Mouse (Mus musculus): ENCODE measurements around the gene Iqgap2.

Gene Iqgap2

DNA sequence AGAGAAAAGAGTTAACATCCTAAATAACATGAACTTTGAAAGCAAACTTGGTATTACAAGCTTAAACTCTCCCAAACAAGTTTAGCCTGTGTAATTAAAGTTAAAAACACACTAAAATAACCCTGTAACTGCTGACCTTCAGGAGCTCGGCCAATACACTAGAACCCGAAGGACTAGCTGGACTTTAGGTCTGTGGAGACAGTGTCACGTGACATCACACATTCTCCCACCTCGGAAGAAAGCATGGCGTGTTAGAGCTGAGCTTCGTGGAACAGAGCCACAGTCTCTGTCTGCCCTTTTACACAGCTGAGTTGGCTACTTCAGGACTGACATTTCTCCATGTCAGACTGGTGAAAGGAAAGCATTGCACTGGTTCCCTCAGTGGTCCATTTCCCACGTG lies 4.3 kb downstream of the Iqgap2 start:
- DNase-seq (ENCODE audit: low spot score in 2 of 2): no peak

DNA sequence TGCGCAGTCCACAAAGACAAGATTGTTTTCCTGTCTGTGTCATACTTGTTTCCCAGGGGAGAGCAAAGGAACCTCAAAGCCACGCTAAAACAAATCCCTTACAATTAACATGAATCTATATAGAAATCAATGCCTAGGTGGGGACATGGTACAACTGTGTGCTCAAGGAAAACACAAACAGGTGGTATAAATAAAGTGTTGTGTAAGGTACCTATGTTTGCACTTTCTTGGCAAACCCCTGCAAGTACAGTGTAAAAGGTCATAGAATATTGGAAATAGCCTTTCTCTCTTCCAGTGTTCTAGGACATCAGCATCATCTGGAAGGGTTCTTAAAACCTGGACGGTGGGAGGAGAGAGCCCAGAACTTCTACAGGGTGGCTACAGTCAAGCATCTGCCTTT lies 7.3 kb downstream of the Iqgap2 start:
- no peak for DNase-seq (ENCODE audit: low spot score in 2 of 2)

DNA sequence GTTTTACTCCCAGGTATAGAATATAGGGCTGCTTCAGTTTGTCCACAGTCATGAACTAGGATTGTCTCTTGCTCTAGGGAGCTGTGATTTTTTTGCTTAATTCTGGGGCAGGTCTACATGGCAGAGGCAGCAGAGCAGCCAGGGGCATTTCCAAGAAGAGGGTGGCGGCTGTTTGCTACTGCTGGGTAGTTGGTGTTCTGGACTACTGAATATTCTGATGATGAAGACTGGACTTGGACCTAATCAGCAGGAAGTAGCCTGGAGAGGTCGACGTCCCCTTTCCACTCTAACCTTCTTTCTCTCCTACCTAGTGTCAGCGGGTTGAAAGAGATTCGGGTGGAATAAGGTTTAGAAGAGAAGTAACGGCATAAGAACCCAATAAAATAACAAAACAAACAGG lies 9.7 kb downstream of the Iqgap2 start:
- no peak for DNase-seq (ENCODE audit: low spot score in 2 of 2)

GRCm38 (mm10) chr13:95881427-95881826 lies 10.3 kb downstream of the Iqgap2 start:
- DNase-seq (ENCODE audit: low spot score in 2 of 2): no peak

- DNase-seq (ENCODE audit: low spot score in 2 of 2): no peak
Observed at GRCm38 (mm10) chr13:95880633-95881032, 11.1 kb downstream of the Iqgap2 start.

GRCm38 (mm10) chr13:95871993-95872392 lies 19.7 kb downstream of the Iqgap2 start:
- DNase-seq (ENCODE audit: low spot score in 2 of 2): no peak

DNA sequence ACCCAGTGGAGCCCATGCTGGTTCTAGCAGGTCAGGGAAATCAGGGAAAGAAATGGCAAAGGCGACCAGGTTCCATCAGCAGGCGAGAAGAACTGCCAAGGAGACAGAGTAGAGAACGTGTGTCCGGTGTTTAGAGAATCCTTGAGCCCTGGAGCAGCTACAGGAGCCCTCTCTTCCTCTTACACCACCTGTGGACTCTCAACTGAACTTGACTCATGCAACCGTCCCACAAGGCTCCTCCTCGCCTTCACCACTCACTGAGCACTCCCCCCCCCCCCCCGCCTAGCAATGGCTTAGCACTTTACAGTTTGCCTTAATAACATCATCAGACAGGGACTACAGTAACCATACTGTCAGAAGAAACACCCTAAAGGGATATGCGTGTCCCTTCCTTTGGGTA lies 21.1 kb downstream of the Iqgap2 start:
- DNase-seq (ENCODE audit: low spot score in 2 of 2): no peak

DNA sequence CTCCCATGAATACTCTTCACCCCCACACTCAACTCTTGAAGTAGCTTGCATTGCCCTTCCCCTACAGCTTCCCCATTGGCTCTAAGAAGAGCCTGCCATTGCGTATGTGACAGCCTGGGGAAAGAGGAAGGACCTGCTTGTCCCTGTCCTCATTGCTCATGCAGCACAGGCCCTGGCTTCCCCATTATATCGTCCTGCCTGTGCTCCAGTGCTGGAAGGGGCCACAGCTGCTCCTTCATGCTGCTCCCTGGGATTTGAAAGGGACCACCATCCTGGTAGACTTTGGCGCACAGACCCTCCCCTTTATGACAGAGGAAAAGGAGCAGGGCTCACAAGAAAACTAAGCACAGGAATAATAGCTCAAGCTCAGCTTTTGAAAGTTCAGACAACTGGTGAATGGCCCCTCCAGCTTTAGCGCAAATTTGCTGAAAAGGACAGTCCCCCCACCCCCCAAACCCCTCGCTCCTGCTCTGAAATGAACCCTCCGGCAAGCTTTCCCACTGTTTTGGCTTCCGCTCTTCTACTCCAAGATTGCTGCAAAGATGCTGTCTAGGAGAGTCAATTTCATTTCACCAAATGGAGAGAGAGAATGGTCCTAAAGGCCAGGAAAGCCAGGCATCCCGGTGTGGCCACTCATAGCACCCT lies 22.7 kb downstream of the Iqgap2 start:
- peak in 1 of 2 experiments; percentile 17 for DNase-seq (ENCODE audit: low spot score in 2 of 2)

DNA sequence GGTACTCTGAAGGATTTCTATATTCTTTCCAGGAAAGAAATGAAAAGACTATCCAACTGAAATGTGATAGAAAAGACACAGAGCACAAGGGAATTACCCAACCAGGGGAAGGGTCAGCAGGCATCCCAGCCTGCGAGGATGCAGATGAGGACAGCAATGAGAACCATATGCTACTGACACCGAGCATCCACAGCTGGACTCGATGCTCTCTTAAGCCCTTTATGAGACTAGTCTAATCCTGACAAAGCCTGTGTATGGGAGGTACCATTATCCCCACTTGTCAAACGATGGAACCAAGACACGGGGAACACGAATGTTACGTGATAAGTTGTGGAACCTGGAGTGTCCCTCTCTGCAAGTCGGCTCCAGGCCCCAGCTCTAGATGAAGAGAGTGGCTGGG lies 29.5 kb downstream of the Iqgap2 start:
- DNase-seq (ENCODE audit: low spot score in 2 of 2): no peak

DNA sequence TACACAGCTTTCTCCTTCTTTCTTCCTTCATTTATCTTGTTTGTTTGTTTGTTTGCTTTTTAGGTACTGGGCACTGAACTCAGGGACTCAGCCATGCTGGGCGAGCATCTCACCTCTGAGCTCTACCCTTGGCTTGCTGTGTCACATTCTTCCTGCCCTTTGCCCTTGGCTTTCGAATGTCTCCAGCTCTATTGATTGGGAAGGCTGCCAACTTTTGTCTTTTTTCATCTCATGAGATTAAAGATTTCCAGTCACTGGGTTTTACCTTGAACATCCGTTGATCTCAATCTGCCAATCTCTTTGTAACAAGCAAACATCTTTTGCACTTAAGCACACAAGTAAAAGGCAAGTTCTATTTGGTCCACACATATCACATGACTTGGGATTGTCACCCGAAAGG lies 32.5 kb downstream of the Iqgap2 start:
- DNase-seq (ENCODE audit: low spot score in 2 of 2): no peak

- DNase-seq (ENCODE audit: low spot score in 2 of 2): no peak
Observed at GRCm38 (mm10) chr13:95858866-95859265, 32.9 kb downstream of the Iqgap2 start.

- DNase-seq (ENCODE audit: low spot score in 2 of 2): no peak
Observed at GRCm38 (mm10) chr13:95855537-95855936, 36.2 kb downstream of the Iqgap2 start.

GRCm38 (mm10) chr13:95851611-95852010 lies 40.1 kb downstream of the Iqgap2 start:
- no peak for DNase-seq (ENCODE audit: low spot score in 2 of 2)

- no peak for DNase-seq (ENCODE audit: low spot score in 2 of 2)
Observed at GRCm38 (mm10) chr13:95850451-95850850, 41.3 kb downstream of the Iqgap2 start.

DNA sequence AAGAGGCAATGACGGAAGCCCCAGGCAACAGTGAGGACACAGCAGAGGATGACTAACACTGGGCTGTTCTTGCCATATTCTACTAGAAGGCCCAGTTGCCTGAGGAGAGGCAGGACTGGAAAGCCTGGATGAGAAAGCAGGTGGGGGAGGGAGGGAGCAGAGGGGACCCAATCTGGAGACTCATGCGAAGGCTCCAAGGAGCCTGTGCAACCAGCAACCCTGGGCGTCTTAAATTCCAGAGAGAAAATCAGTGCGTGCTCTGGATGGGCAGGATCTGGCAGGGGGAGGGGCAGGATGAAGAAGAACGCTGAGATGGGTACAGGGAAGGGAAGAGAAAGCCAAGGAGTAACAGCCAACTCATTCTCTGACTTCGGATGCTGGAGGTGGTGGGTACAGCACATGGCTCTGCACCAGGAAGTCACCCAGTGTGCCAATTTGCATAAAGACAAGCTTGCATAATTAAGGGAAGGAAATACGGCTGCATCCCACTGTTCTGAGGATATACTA lies 42.2 kb downstream of the Iqgap2 start:
- DNase-seq (ENCODE audit: low spot score in 2 of 2): no peak

DNA sequence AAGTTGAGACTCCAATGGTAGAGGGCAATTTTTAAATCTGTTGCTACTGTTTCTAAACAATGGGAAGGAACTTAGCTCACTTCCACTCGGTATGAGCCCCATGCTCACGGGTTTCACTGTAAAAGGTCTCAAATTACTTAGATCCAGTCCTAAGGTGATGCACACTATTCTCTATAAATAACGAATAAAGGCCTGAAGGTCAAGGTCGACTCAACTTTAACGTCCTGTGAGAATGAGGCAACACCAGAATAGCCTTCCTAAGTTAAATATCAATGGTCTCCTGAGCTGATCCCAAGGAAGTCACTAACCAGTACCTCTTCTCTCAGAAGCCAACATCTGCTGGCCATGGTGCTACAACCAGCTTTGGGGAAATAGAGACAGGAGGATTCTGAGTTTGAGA lies 45.4 kb downstream of the Iqgap2 start:
- DNase-seq (ENCODE audit: low spot score in 2 of 2): no peak

DNA sequence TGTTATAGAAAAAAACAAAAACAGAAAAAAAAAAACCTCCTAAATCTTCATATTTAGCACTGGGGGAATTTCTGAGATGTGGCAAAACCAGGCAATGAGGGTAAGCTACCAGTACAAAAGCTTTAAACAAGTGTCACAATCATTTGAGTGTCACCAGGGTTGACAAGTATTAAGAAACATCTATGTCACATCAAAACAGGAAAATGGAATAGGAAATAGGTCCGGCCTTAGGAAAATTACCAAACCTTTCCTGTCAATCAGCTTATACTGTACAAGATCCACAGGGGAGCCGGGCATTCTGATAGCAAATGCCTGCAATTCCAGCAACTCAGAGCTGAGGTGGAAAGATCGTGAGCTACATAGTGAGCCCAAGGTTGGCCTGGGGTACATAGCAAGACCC lies 46.8 kb downstream of the Iqgap2 start:
- DNase-seq (ENCODE audit: low spot score in 2 of 2): no peak

DNA sequence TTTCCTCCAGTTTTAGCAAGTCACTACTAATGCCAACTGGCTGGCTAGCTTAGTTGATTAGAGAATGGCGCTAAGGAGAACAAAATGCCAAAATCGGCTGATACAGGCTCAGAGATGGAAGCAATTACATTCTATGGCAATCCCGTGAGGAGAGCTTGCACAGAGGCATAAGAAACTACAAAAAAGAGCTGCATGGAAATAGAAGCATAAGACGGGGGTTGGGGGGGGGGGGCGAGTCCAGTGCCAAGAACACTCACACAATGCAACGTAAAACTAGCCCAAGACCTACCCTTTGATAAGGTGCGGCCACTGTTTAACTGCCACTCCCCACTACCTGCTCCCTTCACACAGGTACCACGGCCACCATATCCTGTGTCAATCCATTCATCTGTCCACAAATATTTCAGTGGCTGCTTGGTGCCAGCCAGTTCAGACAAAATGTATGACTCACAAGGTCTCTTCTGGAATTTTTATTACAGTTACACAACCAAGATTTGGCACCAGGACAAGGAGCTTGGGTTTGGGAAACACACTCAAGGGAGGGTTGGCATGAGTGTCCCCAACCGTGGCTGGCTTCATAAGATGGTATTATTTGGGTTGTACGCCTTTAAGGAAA lies 48.2 kb downstream of the Iqgap2 start:
- DNase-seq (ENCODE audit: low spot score in 2 of 2): no peak

DNA sequence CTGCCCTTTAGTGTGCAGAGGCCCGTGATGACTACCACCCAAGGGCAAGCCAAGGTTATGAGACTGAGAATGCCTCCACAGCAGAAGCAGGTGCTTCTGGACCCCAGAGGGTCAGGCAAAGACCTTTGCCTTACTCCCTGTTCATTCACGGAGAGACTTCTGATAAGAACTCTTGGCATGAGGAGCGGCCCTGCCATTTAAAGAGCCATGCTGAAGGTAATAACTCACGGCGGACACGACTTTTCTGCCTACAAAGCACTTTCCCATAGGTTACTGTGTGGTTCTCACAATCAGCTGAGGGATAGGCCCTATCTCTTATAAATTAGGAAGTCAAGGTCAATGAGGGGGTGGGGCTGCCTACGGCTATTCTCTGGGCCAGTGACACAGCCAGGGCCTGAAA lies 48.9 kb downstream of the Iqgap2 start:
- DNase-seq (ENCODE audit: low spot score in 2 of 2): no peak

- DNase-seq (ENCODE audit: low spot score in 2 of 2): no peak
Observed at GRCm38 (mm10) chr13:95841946-95842345, 49.8 kb downstream of the Iqgap2 start.

GRCm38 (mm10) chr13:95836944-95837343 lies 54.8 kb downstream of the Iqgap2 start:
- DNase-seq (ENCODE audit: low spot score in 2 of 2): no peak

DNA sequence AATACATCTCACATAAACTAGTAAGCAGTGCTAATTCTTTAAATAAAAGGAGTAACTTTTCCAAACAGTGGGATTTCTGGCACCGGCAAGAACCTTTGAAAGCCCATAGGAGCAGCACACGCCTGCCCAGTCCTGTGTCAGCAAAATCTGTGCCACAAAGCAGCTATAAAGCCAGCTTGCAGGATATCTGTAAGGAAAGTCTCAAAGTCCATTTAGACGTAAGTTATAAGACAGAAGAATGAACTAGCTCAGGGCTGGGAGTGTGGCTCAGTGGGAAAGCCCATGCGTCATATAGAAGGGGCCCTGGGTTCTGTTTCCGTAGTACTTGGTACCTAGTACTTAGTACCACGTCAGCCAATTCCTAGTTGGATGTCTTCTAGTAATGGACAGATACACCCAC lies 58.2 kb downstream of the Iqgap2 start:
- DNase-seq (ENCODE audit: low spot score in 2 of 2): no peak

GRCm38 (mm10) chr13:95832712-95833111 lies 59.0 kb downstream of the Iqgap2 start:
- DNase-seq (ENCODE audit: low spot score in 2 of 2): no peak

DNA sequence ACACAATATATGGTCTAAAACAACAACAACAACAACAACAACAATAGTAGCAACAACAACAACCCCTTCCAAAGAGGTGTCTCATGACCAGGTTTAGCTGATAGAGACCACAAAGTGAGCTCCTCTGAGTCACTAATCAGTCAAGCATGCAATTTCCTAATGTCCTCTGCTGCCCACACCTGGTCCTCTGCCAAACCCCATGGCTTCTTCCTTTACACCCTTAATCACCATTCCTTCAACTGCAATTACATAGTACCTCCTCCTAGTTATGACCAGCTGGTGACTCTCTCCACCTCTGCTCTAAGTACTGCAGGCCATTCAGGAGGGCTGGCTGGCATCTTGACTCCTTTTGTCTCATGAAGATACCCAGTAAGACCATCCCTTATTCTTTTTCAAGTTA lies 60.0 kb downstream of the Iqgap2 start:
- DNase-seq (ENCODE audit: low spot score in 2 of 2): no peak

Measured in spleen, postnatal 10 days (tissue).